ENCODE assay signal across 9 mouse cellular contexts in the genomic region with DNA sequence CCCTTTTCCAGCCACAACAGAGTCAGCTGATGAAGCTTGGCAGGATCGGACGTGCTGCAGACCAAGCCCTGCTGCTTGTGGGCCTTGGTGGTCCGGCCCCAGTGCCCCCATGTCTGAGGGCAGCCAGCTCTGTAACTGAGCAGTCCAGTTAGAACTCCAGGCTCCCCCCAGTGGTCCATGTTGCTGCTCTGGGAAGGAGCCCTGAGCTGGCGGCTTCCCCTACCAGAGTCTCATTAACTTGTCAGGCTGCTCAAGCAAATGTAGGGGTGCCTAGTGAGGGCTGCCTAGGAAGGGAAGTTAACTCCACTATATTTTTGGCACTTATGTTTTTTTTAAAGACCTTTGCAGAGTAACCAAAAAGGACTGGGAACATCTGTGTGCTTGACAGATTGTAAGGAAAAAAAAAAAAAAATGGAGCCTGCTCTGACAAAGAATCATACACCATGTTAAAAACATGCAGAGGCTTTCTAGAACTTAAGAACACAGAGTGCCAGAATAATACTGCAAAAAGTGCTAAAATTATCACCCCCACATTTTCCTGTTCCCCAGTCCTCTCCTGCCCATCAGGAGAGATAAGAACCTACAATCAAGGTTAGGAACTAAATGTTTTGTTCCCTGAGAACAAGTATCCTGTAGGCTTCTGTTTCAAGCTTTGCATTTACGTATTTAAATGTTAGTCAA.
DNase-seq lines count a peak whose midpoint lies in the region; ATAC-seq and TF ChIP-seq lines count a peak whose summit lies in the region.
"Had no signal": no experiment of that assay in that cellular context is flagged by ENCODE, and none has a peak within 500 bp of the region (broad histone marks: within the 10 kb centered on the region; RNA-seq: fewer than 3 reads in every experiment).

No protein-coding gene starts in this region.

- TF ChIP-seq CTCF in bone marrow macrophage, adult 2 months (IDR thresholded peaks at IDR 0.05; ENCODE audit: low read depth, low read length): no peak

- H3K27me3 ChIP-seq in hindbrain, embryonic 10.5 days (ENCODE audit: insufficient read depth, poor library complexity, severe bottlenecking): peaks cover 8% of the 10 kb centered on the region; the same call in 1 of the 2 replicates
- no peaks in the 10 kb centered on the region for H3K27me3 ChIP-seq in hindbrain, embryonic 11.5 days (ENCODE audit: control insufficient read depth, insufficient read depth, low read length)
- H3K27me3 ChIP-seq in forebrain, embryonic 15.5 days: no peaks in the 10 kb centered on the region
- no peaks in the 10 kb centered on the region for H3K27me3 ChIP-seq in intestine, embryonic 15.5 days (replicated peaks)
- H3K27me3 ChIP-seq in liver, embryonic 13.5 days: no peaks in the 10 kb centered on the region

- DNase-seq in hindbrain, embryonic 10.5 days (ENCODE audit: low spot score): peak; percentile 38
- DNase-seq in hindbrain, embryonic 11.5 days (ENCODE audit: low spot score): no peak
- DNase-seq in liver, embryonic 13.5 days: no peak
- DNase-seq in spleen, postnatal 36 days (ENCODE audit: low spot score in 2 of 2): no peak

- H3K9ac ChIP-seq in hindbrain, embryonic 11.5 days (ENCODE audit: low read depth, low read length): no peak overlapping the region
- no peak overlapping the region for H3K9ac ChIP-seq in forebrain, embryonic 15.5 days (replicated peaks)
- H3K9ac ChIP-seq in intestine, embryonic 15.5 days: no peak overlapping the region
- H3K9ac ChIP-seq in liver, embryonic 13.5 days: no peak overlapping the region

- H3K4me2 ChIP-seq in hindbrain, embryonic 11.5 days (replicated peaks; ENCODE audit: low read depth, low read length): no peak overlapping the region
- no peak overlapping the region for H3K4me2 ChIP-seq in forebrain, embryonic 15.5 days (replicated peaks)
- no peak overlapping the region for H3K4me2 ChIP-seq in intestine, embryonic 15.5 days (replicated peaks)
- no peak overlapping the region for H3K4me2 ChIP-seq in liver, embryonic 13.5 days

- no peak for TF ChIP-seq POLR2A in bone marrow macrophage, adult 2 months (IDR thresholded peaks at IDR 0.05; ENCODE audit: borderline replicate concordance, low read depth, low read length)

- WGBS in hindbrain, embryonic 10.5 days: 75% methylated on average over 5 of the region's 5 CpGs
- WGBS in hindbrain, embryonic 11.5 days: 71% methylated on average over 5 of the region's 5 CpGs
- 44% methylated on average over 5 of the region's 5 CpGs for whole genome bisulfite sequencing in forebrain, embryonic 15.5 days
- WGBS in intestine, embryonic 15.5 days: 49% methylated on average over 5 of the region's 5 CpGs
- WGBS in liver, embryonic 13.5 days (ENCODE audit: insufficient replicate concordance): 65% methylated on average over 5 of the region's 5 CpGs

- no peak for ATAC-seq in hindbrain, embryonic 11.5 days (ENCODE audit: low FRiP score)
- ATAC-seq in forebrain, embryonic 15.5 days (replicated peaks): peak; percentile 42
- peak; percentile 34 for ATAC-seq in intestine, embryonic 15.5 days
- no peak for ATAC-seq in liver, embryonic 13.5 days (ENCODE audit: low read depth)
- ATAC-seq in megakaryocyte-erythroid progenitor cell, adult 5-6 weeks (replicated peaks; ENCODE audit: low FRiP score, low TSS enrichment, poor library complexity, severe bottlenecking): no peak

- no peak overlapping the region for H3K4me3 ChIP-seq in hindbrain, embryonic 10.5 days
- H3K4me3 ChIP-seq in hindbrain, embryonic 11.5 days (ENCODE audit: low read depth, low read length): no peak overlapping the region
- no peak overlapping the region for H3K4me3 ChIP-seq in bone marrow macrophage, adult 2 months (ENCODE audit: insufficient read depth, low read length)
- H3K4me3 ChIP-seq in forebrain, embryonic 15.5 days: no peak overlapping the region
- H3K4me3 ChIP-seq in intestine, embryonic 15.5 days (replicated peaks): no peak overlapping the region
- H3K4me3 ChIP-seq in liver, embryonic 13.5 days (replicated peaks): no peak overlapping the region

- H3K27ac ChIP-seq in hindbrain, embryonic 10.5 days: peak overlapping the region; percentile 31; the same call in 1 of the 2 replicates
- H3K27ac ChIP-seq in hindbrain, embryonic 11.5 days (ENCODE audit: low read depth, low read length): no peak overlapping the region
- H3K27ac ChIP-seq in bone marrow macrophage, adult 2 months (ENCODE audit: insufficient read depth, low read depth, low read length): peak overlapping the region; percentile 37
- H3K27ac ChIP-seq in forebrain, embryonic 15.5 days (replicated peaks): peak overlapping the region; percentile 45; the same call in 1 of the 2 replicates
- peak overlapping the region; percentile 82 for H3K27ac ChIP-seq in intestine, embryonic 15.5 days
- H3K27ac ChIP-seq in liver, embryonic 13.5 days: 0 out of 2 replicates have a peak overlapping the region, but pooled peaks have one; percentile 12

- peaks cover 93% of the 10 kb centered on the region for H3K36me3 ChIP-seq in hindbrain, embryonic 10.5 days
- peaks cover 13% of the 10 kb centered on the region for H3K36me3 ChIP-seq in hindbrain, embryonic 11.5 days (ENCODE audit: control insufficient read depth, insufficient read depth, low read length)
- H3K36me3 ChIP-seq in forebrain, embryonic 15.5 days: peaks cover 41% of the 10 kb centered on the region
- H3K36me3 ChIP-seq in intestine, embryonic 15.5 days: peaks cover 11% of the 10 kb centered on the region
- peaks cover 16% of the 10 kb centered on the region for H3K36me3 ChIP-seq in liver, embryonic 13.5 days
- H3K36me3 ChIP-seq: G1E had no signal

- H3K4me1 ChIP-seq in hindbrain, embryonic 10.5 days (replicated peaks): peaks cover 31% of the 10 kb centered on the region
- H3K4me1 ChIP-seq in hindbrain, embryonic 11.5 days (replicated peaks; ENCODE audit: control insufficient read depth, insufficient read depth, low read length): no peaks in the 10 kb centered on the region
- H3K4me1 ChIP-seq in bone marrow macrophage, adult 2 months (ENCODE audit: control insufficient read depth, insufficient read depth, low read length): peaks cover 16% of the 10 kb centered on the region
- H3K4me1 ChIP-seq in forebrain, embryonic 15.5 days: peaks cover 18% of the 10 kb centered on the region
- peaks cover 30% of the 10 kb centered on the region for H3K4me1 ChIP-seq in intestine, embryonic 15.5 days (replicated peaks)
- 0 out of 2 replicates have a peak, but pooled peaks cover 5% of the 10 kb centered on the region for H3K4me1 ChIP-seq in liver, embryonic 13.5 days (replicated peaks)

- H3K9me3 ChIP-seq in hindbrain, embryonic 10.5 days: no peaks in the 10 kb centered on the region
- H3K9me3 ChIP-seq in hindbrain, embryonic 11.5 days (ENCODE audit: control insufficient read depth, low read length): no peaks in the 10 kb centered on the region
- no peaks in the 10 kb centered on the region for H3K9me3 ChIP-seq in forebrain, embryonic 15.5 days
- H3K9me3 ChIP-seq in intestine, embryonic 15.5 days: no peaks in the 10 kb centered on the region
- H3K9me3 ChIP-seq in liver, embryonic 13.5 days (replicated peaks): no peaks in the 10 kb centered on the region

Comparison
In these comparisons a context has a peak if more than half of its experiments do, and no peak if none do; other contexts are left out.
1. ATAC-seq: peak in forebrain, embryonic 15.5 days (single experiment) and intestine, embryonic 15.5 days (single experiment); none in hindbrain, embryonic 11.5 days (single experiment), liver, embryonic 13.5 days (single experiment) and megakaryocyte-erythroid progenitor cell, adult 5-6 weeks (single experiment).